Mouse (Mus musculus): ENCODE measurements around the gene Wsb2. TPM values are rescaled to one million over a fixed set of nuclear protein-coding genes. Genes with fewer than 3 reads are reported as not detected.

Wsb2 gene
- polyA plus RNA-seq, 1 experiment, result 120 TPM

DNA sequence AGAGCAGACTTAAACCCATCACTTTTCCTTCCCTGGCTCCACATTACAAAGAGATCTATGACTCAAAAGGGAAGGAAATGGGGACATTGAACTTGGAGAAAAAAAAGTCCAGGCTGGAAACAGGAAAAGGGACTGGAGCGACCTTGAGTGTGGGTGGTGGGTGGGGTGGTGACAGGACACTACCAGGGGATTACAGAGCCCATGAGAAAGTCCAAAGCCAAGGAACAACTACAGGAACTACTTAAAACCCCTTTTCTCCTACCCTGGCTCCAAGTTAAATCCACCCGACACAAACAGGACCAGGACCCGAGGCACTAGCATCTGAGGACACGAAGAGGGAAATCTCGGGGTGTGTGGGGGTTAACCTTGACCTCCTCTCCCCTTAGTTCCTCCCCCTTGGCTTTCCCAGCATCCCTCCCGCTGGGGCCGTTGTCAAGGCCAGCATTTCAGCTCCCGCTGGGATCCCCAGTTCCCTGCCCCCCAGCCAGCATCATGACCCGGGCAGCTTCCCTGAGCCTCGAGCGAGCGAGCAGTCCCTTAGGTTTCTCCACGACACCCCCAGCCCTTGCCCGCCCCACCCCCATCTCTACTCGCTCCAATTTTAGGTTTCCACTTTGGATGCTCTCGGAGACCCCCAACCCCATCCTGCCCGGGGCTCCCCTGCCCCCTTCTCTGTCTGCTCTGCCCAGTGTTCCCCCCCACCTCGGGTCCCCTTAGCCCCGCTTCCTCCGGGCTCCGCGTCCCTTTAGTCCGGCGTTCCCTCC, 557 bp upstream of the Wsb2 start:
- no peaks in the 10 kb centered on the region for H3K36me3 ChIP-seq (ENCODE audit: control insufficient read depth, insufficient read depth, low read length)
- no peaks in the 10 kb centered on the region for H3K27me3 ChIP-seq (ENCODE audit: control insufficient read depth, insufficient read depth, low read length)
- no peak overlapping the region for H3K27ac ChIP-seq (ENCODE audit: control insufficient read depth, insufficient read depth, low read length)
- peak overlapping the region; percentile 30 for H3K4me3 ChIP-seq (ENCODE audit: control insufficient read depth, insufficient read depth, low read length)
- whole genome bisulfite sequencing, result 2% methylated on average over 24 of the region's 24 CpGs
- TF ChIP-seq CTCF (IDR thresholded peaks at IDR 0.05; ENCODE audit: borderline replicate concordance, control insufficient read depth, extremely low read depth, insufficient read depth, low read length, poor library complexity) (no peak), POLR2A (IDR thresholded peaks at IDR 0.05; ENCODE audit: control insufficient read depth, extremely low read depth, insufficient read depth, low read length, poor library complexity) (no peak)
- DNase-seq, result peak; percentile 27
- H3K4me1 ChIP-seq (replicated peaks; ENCODE audit: control insufficient read depth, insufficient read depth, low read length), result peaks cover 36% of the 10 kb centered on the region

DNA sequence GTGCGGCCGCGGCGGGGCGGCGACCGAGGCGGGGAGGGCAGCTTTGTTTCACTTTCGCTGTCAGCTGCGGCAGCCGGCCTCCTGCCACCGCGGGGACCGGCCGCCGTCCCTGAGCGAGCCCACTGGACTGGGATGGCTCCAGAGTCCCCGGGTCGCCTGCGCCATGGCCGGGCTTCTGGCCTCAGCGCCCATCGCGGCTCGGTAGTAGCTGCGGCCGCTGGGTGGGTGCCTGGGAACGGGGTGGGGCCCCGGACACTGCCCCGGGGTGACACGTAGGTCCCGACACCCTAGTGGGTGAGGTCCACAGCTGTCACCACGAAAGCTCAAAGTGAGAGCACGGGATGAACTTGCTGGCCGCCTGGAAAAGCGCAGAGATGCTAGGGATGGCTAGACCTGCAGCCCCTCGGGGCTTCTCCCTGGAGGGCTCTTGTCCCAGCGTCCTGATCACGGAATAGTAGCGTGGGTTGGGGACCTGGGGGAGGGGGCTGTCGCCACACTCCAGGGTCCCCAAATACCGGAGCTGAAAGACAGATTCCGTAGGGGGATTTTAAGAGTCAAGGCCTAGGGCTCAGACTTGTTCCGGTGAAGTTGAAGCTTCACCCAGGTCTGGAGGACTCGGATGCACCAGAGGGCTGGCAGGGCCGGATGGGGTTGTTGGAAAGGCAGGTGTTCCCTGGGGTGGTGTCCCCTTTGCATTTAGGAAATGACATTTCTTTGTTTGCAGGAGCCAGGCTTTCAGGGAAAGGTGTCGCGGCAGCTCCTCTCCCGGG, 559 bp downstream of the Wsb2 start:
- peak overlapping the region; percentile 62 for H3K27ac ChIP-seq (ENCODE audit: control insufficient read depth, insufficient read depth, low read length)
- TF ChIP-seq CTCF (IDR thresholded peaks at IDR 0.05; ENCODE audit: borderline replicate concordance, control insufficient read depth, extremely low read depth, insufficient read depth, low read length, poor library complexity), result no peak
- no peak for TF ChIP-seq POLR2A (IDR thresholded peaks at IDR 0.05; ENCODE audit: control insufficient read depth, extremely low read depth, insufficient read depth, low read length, poor library complexity)
- 3% methylated on average over 45 of the region's 49 CpGs for WGBS
- H3K4me3 ChIP-seq (ENCODE audit: control insufficient read depth, insufficient read depth, low read length), result peak overlapping the region; percentile 99
- peaks cover 40% of the 10 kb centered on the region for H3K4me1 ChIP-seq (replicated peaks; ENCODE audit: control insufficient read depth, insufficient read depth, low read length)
- no peaks in the 10 kb centered on the region for H3K36me3 ChIP-seq (ENCODE audit: control insufficient read depth, insufficient read depth, low read length)
- no peaks in the 10 kb centered on the region for H3K27me3 ChIP-seq (ENCODE audit: control insufficient read depth, insufficient read depth, low read length)
- peak; percentile 57 for DNase-seq

DNA sequence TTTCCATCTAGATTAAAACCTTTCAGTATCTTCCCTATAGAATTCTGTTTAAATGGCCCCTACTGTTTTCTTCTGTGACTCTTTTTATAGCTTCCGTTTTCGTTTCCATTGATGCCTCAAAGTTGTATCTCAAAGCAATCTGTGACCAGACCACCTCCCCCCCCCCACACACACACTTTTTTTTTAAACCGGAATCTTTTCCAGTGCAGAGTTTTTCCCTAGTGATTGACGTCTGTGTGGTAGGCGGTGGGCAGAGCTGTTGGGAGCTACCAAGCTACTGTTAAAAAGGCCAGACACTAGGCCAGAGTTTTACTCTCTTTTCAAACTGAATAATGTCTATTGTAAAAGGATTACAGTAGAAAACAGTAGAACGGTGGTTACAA, 1.1 kb downstream of the Wsb2 start:
- Histone ChIP-seq H3K4me1 (replicated peaks; ENCODE audit: control insufficient read depth, insufficient read depth, low read length) (peaks cover 45% of the 10 kb centered on the region), H3K27ac (ENCODE audit: control insufficient read depth, insufficient read depth, low read length) (peak overlapping the region; percentile 62), H3K27me3 (ENCODE audit: control insufficient read depth, insufficient read depth, low read length) (no peaks in the 10 kb centered on the region), H3K36me3 (ENCODE audit: control insufficient read depth, insufficient read depth, low read length) (no peaks in the 10 kb centered on the region), H3K4me3 (ENCODE audit: control insufficient read depth, insufficient read depth, low read length) (peak overlapping the region; percentile 99)
- no peak for TF ChIP-seq POLR2A (IDR thresholded peaks at IDR 0.05; ENCODE audit: control insufficient read depth, extremely low read depth, insufficient read depth, low read length, poor library complexity)
- TF ChIP-seq CTCF (IDR thresholded peaks at IDR 0.05; ENCODE audit: borderline replicate concordance, control insufficient read depth, extremely low read depth, insufficient read depth, low read length, poor library complexity), result no peak
- DNase-seq, result no peak
- WGBS, result 39% methylated on average over 6 of the region's 6 CpGs

DNA sequence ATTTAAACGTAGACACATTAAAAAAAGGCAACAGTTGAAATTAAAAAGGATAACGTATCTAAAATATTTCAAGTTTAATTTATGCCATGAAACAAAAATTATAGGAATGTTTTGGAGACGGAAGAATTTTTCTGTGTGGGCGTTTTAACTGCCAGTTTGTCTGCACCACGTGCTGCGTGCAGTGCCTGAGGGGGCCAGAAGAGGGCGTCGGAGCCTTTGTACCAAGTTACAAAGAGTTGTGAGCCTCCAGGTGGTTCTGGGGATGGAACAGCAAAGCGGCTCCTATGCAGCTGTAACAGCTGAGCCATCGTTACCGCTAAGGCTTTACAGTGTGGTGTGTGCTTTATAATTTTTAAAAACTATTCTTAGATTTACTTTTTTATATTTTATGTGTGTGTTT, 1.6 kb downstream of the Wsb2 start:
- Histone ChIP-seq H3K27me3 (ENCODE audit: control insufficient read depth, insufficient read depth, low read length) (no peaks in the 10 kb centered on the region), H3K36me3 (ENCODE audit: control insufficient read depth, insufficient read depth, low read length) (no peaks in the 10 kb centered on the region), H3K27ac (ENCODE audit: control insufficient read depth, insufficient read depth, low read length) (peak overlapping the region; percentile 50; the same call in 1 of the 2 replicates), H3K4me1 (replicated peaks; ENCODE audit: control insufficient read depth, insufficient read depth, low read length) (peaks cover 49% of the 10 kb centered on the region), H3K4me3 (ENCODE audit: control insufficient read depth, insufficient read depth, low read length) (no peak overlapping the region)
- 61% methylated on average over 11 of the region's 11 CpGs for WGBS
- TF ChIP-seq CTCF (IDR thresholded peaks at IDR 0.05; ENCODE audit: borderline replicate concordance, control insufficient read depth, extremely low read depth, insufficient read depth, low read length, poor library complexity) (peak; percentile 80; the same call in 1 of the 2 replicates), POLR2A (IDR thresholded peaks at IDR 0.05; ENCODE audit: control insufficient read depth, extremely low read depth, insufficient read depth, low read length, poor library complexity) (no peak)
- peak; percentile 84 for DNase-seq

DNA sequence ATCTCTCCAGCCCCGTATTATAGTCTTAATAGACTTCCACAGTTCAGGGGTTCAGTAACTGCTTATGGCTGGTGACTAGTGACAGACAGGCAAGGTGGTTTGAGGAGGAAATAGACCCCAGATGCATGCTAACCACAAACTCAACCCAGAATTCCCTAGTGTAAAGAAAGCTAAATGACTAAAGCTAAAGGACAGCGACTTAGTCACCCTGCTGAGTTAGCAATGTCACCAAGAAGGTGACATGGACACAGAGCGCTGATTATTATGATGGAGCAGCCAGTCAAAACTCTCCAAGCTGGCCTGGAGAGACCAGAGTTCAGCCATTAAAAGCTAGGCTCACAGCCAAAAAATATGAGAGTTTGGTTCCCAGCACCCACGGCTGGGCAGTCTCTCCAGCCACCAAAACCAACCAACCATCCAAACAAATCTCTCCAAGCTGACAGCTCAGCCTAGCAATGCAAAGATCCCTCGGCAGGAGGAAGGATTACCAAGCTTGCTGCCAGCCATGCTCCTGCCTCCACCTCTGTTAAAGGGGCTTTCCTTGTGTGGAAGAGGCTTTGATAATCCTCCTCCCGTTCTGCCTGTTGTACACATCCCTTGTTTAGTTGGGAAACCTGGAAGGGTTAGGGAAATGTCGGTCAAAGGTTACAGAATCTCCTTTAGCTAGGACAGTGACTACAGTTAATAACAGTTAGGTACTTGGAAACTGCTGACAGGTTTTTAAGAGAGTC, 2.6 kb downstream of the Wsb2 start:
- Histone ChIP-seq H3K27ac (ENCODE audit: control insufficient read depth, insufficient read depth, low read length) (peak overlapping the region; percentile 50; the same call in 1 of the 2 replicates), H3K4me1 (replicated peaks; ENCODE audit: control insufficient read depth, insufficient read depth, low read length) (peaks cover 44% of the 10 kb centered on the region), H3K4me3 (ENCODE audit: control insufficient read depth, insufficient read depth, low read length) (no peak overlapping the region), H3K36me3 (ENCODE audit: control insufficient read depth, insufficient read depth, low read length) (no peaks in the 10 kb centered on the region; the same call in 1 of the 2 replicates), H3K27me3 (ENCODE audit: control insufficient read depth, insufficient read depth, low read length) (no peaks in the 10 kb centered on the region)
- TF ChIP-seq POLR2A (IDR thresholded peaks at IDR 0.05; ENCODE audit: control insufficient read depth, extremely low read depth, insufficient read depth, low read length, poor library complexity) (no peak), CTCF (IDR thresholded peaks at IDR 0.05; ENCODE audit: borderline replicate concordance, control insufficient read depth, extremely low read depth, insufficient read depth, low read length, poor library complexity) (no peak)
- 32% methylated on average over 7 of the region's 7 CpGs for WGBS
- peak; percentile 23 for DNase-seq

DNA sequence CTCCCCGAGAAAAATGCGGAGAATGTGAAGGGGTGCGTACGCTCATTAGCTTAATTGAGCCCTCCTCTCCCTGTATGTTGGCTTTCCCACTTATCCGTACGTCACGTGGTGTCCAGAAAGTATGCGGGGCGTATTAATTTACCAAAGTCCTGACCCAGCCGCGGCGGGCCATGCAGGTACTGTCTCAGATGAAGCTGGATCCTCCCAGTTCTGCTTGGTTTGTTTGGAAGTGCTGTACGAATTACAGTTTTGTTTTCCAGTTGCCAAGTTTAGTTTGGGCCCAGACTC, 3.1 kb downstream of the Wsb2 start:
- Histone ChIP-seq H3K4me3 (ENCODE audit: control insufficient read depth, insufficient read depth, low read length) (no peak overlapping the region), H3K27ac (ENCODE audit: control insufficient read depth, insufficient read depth, low read length) (no peak overlapping the region)
- 93% methylated on average over 13 of the region's 13 CpGs for WGBS

More for the DNA sequence above, 3.1 kb downstream of the Wsb2 start:
- no peak for DNase-seq
- Histone ChIP-seq H3K4me1 (replicated peaks; ENCODE audit: control insufficient read depth, insufficient read depth, low read length) (peaks cover 44% of the 10 kb centered on the region), H3K27me3 (ENCODE audit: control insufficient read depth, insufficient read depth, low read length) (no peaks in the 10 kb centered on the region), H3K36me3 (ENCODE audit: control insufficient read depth, insufficient read depth, low read length) (peaks cover 4% of the 10 kb centered on the region; the same call in 1 of the 2 replicates)
- TF ChIP-seq POLR2A (IDR thresholded peaks at IDR 0.05; ENCODE audit: control insufficient read depth, extremely low read depth, insufficient read depth, low read length, poor library complexity) (no peak), CTCF (IDR thresholded peaks at IDR 0.05; ENCODE audit: borderline replicate concordance, control insufficient read depth, extremely low read depth, insufficient read depth, low read length, poor library complexity) (no peak)

Measured in thymus, adult 2 months (tissue).